Mouse (Mus musculus) heart, embryonic 12.5 days (tissue): Measurements from ENCODE around the gene Mafg. TPM values are rescaled to one million over a fixed set of nuclear protein-coding genes. Genes with fewer than 3 reads are reported as not detected.

Experiments
- ATAC-seq: fragments of 200-750 bp; cut with Nextera tagmentation; 2 replicates; pipeline ENCODE4 v1.8.0; 2017; ENCODE audit warnings: moderate TSS enrichment, moderate library complexity; ENCODE audit not compliant: insufficient number of reproducible peaks, low FRiP score
- H3K27ac ChIP-seq: fragments of 300-500 bp; sonication (generic); 2 replicates; pipeline ENCODE4 v1.5.1; 2016; ENCODE audit warnings: mild to moderate bottlenecking, moderate library complexity; ENCODE audit not compliant: poor library complexity, severe bottlenecking
- H3K27me3 ChIP-seq: fragments of 300-500 bp; sonication (generic); replicated peaks from 2 replicates; pipeline ENCODE4 v1.6.1; 2016; ENCODE audit warnings: mild to moderate bottlenecking, moderate library complexity
- H3K36me3 ChIP-seq: fragments of 300-500 bp; sonication (generic); 2 replicates; pipeline ENCODE4 v1.6.1; 2016; ENCODE audit warnings: mild to moderate bottlenecking, moderate library complexity
- H3K4me1 ChIP-seq: fragments of 300-500 bp; sonication (generic); replicated peaks from 2 replicates; pipeline ENCODE4 v1.6.1; 2016; ENCODE audit warnings: mild to moderate bottlenecking
- H3K4me2 ChIP-seq: fragments of 300-500 bp; sonication (generic); 2 replicates; pipeline ENCODE4 v1.6.1; 2016; ENCODE audit warnings: mild to moderate bottlenecking, moderate library complexity
- H3K4me3 ChIP-seq: fragments of 300-500 bp; sonication (generic); 2 replicates; pipeline ENCODE4 v1.5.1; 2016; ENCODE audit warnings: mild to moderate bottlenecking
- H3K9ac ChIP-seq: fragments of 300-500 bp; sonication (generic); 2 replicates; pipeline ENCODE4 v1.6.1; 2016; ENCODE audit warnings: mild to moderate bottlenecking, moderate library complexity
- H3K9me3 ChIP-seq: fragments of 300-500 bp; sonication (generic); replicated peaks from 2 replicates; pipeline ENCODE4 v1.6.1; 2016; ENCODE audit warnings: mild to moderate bottlenecking, moderate library complexity
- WGBS: fragments of 180-500 bp; shearing (Covaris S2); methylation state at CpG from one replicate; pipeline ENCODE4 v1.1.7; 2016; 5-methylcytosine and 5-hydroxymethylcytosine counted together
- polyA plus RNA-seq: library from polyadenylated mRNA; unstranded; fragments of >200 nt; fragmentation: Nextera tagmentation; extraction: Ambion mirVana; gene quantifications from 2 replicates; pipeline ENCODE4 v1.2.1, GENCODE M21; 2016

Gene Mafg
- polyA plus RNA-seq, 1 experiment from 2014 or later, result 31.5 TPM

- ATAC-seq, result no peak
- no peaks in the 10 kb centered on the region; the same call in 1 of the 2 replicates for H3K27me3 ChIP-seq
- H3K9me3 ChIP-seq, result no peaks in the 10 kb centered on the region
- H3K4me1 ChIP-seq, result peaks cover 33% of the 10 kb centered on the region
- WGBS, result 6% methylated on average over 45 of the region's 45 CpGs
- H3K4me2 ChIP-seq, result peak within 1 kb of the TSS; percentile 70
- H3K36me3 ChIP-seq, result peaks cover 72% of the 10 kb centered on the region
- peak within 1 kb of the TSS; percentile 70 for H3K9ac ChIP-seq
- peak within 1 kb of the TSS; percentile 56 for H3K27ac ChIP-seq
- H3K4me3 ChIP-seq, result peak within 1 kb of the TSS; percentile 43
Observed at GRCm38 (mm10) chr11:120608241-120609034, 25.0 kb downstream of the Mafg start, which contains the start of gene Npb. TSS of gene Npb (plus strand) at chr11:120608477.

DNA sequence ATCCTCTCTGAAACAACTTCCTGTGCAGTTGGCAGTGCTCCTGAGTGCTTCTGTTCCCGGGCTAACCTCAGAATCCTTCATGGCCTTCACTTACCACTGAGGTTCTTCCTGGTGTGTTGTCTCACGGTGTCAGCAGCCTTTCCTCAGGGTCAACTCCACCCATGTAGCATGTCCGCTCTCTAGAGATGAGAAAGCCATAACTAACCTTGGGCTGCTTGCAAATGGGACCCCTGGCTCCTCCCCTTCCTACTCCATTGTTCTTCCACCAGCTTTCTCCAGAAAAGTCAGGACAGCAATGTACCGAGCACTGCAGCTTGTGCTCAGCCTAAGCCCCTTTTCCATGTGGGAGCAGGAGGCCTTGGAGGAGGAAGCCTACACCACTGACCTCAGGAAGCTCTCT lies 26.6 kb downstream of the Mafg start:
- peaks cover 33% of the 10 kb centered on the region for H3K4me1 ChIP-seq
- 72% methylated on average over 4 of the region's 4 CpGs for WGBS
- H3K4me2 ChIP-seq, result no peak overlapping the region
- no peak for ATAC-seq
- H3K27ac ChIP-seq, result no peak overlapping the region
- H3K4me3 ChIP-seq, result no peak overlapping the region
- H3K9me3 ChIP-seq, result no peaks in the 10 kb centered on the region
- peaks cover 72% of the 10 kb centered on the region for H3K36me3 ChIP-seq
- no peak overlapping the region for H3K9ac ChIP-seq
- H3K27me3 ChIP-seq, result no peaks in the 10 kb centered on the region; the same call in 1 of the 2 replicates

DNA sequence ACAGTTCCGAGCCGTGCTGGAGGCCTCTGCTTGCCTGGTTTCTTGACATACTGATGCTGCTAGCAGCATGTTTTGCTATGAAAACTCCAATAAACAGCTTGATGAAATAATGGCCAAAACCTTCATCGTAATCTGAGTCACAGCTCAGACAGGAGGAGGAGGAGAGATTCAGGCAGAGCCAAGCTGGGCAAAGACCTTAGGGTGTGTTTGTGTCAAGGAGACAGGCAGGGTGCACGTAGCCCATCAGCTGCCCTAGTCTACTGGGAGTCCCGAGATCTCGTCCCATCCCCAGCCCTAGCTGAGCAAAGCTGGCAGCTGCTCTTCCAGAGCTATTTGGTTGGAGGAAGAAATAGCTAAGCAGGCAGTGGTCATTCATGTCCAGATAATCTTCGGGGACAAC lies 27.7 kb downstream of the Mafg start:
- Histone ChIP-seq H3K4me1 (peaks cover 33% of the 10 kb centered on the region), H3K4me2 (no peak overlapping the region), H3K27ac (no peak overlapping the region), H3K9me3 (no peaks in the 10 kb centered on the region), H3K27me3 (no peaks in the 10 kb centered on the region; the same call in 1 of the 2 replicates), H3K9ac (no peak overlapping the region), H3K4me3 (no peak overlapping the region), H3K36me3 (peaks cover 68% of the 10 kb centered on the region)
- 82% methylated on average over 7 of the region's 7 CpGs for WGBS
- ATAC-seq, result no peak

- H3K9me3 ChIP-seq, result no peaks in the 10 kb centered on the region
- no peaks in the 10 kb centered on the region for H3K27me3 ChIP-seq
- H3K4me3 ChIP-seq, result no peak overlapping the region
- peaks cover 27% of the 10 kb centered on the region for H3K4me1 ChIP-seq
- 80% methylated on average over 2 of the region's 2 CpGs for WGBS
- peaks cover 62% of the 10 kb centered on the region for H3K36me3 ChIP-seq
- no peak overlapping the region for H3K4me2 ChIP-seq
- no peak overlapping the region for H3K27ac ChIP-seq
- no peak overlapping the region for H3K9ac ChIP-seq
- ATAC-seq, result no peak
Observed at GRCm38 (mm10) chr11:120603545-120603944, 29.9 kb downstream of the Mafg start.

GRCm38 (mm10) chr11:120600716-120601115 lies 32.7 kb downstream of the Mafg start:
- Histone ChIP-seq H3K4me3 (no peak overlapping the region), H3K27ac (no peak overlapping the region), H3K9me3 (no peaks in the 10 kb centered on the region), H3K27me3 (no peaks in the 10 kb centered on the region), H3K36me3 (peaks cover 65% of the 10 kb centered on the region), H3K4me1 (peaks cover 23% of the 10 kb centered on the region), H3K9ac (no peak overlapping the region), H3K4me2 (no peak overlapping the region)
- no peak for ATAC-seq
- 90% methylated on average over 3 of the region's 3 CpGs for WGBS

- 45% methylated on average over 17 of the region's 17 CpGs for WGBS
- no peaks in the 10 kb centered on the region for H3K27me3 ChIP-seq
- no peak for ATAC-seq
- peaks cover 24% of the 10 kb centered on the region for H3K4me1 ChIP-seq
- no peaks in the 10 kb centered on the region for H3K9me3 ChIP-seq
- peaks cover 64% of the 10 kb centered on the region for H3K36me3 ChIP-seq
- H3K4me2 ChIP-seq, result peak overlapping the region; percentile 100
- H3K27ac ChIP-seq, result peak overlapping the region; percentile 69
- peak overlapping the region; percentile 100 for H3K9ac ChIP-seq
- H3K4me3 ChIP-seq, result peak overlapping the region; percentile 100
Observed at GRCm38 (mm10) chr11:120598990-120599549, 34.3 kb downstream of the Mafg start.

GRCm38 (mm10) chr11:120598283-120598989 lies 35.0 kb downstream of the Mafg start, which contains the start of the genes Alyref and Anapc11:
TSS of gene Alyref (minus strand) at chr11:120598365.
TSS of gene Anapc11 (plus strand) at chr11:120598421.
- no peaks in the 10 kb centered on the region for H3K27me3 ChIP-seq
- peaks cover 64% of the 10 kb centered on the region for H3K36me3 ChIP-seq
- peak within 1 kb of the TSS; percentile 100 for H3K9ac ChIP-seq
- peaks cover 24% of the 10 kb centered on the region for H3K4me1 ChIP-seq
- peak within 1 kb of the TSS; percentile 100 for H3K4me2 ChIP-seq
- WGBS, result under 1% methylated on average over 88 of the region's 88 CpGs
- peak within 1 kb of the TSS; percentile 100 for H3K4me3 ChIP-seq
- peak within 1 kb of the TSS; percentile 91 for H3K27ac ChIP-seq
- peak; percentile 98 for ATAC-seq
- no peaks in the 10 kb centered on the region for H3K9me3 ChIP-seq

DNA sequence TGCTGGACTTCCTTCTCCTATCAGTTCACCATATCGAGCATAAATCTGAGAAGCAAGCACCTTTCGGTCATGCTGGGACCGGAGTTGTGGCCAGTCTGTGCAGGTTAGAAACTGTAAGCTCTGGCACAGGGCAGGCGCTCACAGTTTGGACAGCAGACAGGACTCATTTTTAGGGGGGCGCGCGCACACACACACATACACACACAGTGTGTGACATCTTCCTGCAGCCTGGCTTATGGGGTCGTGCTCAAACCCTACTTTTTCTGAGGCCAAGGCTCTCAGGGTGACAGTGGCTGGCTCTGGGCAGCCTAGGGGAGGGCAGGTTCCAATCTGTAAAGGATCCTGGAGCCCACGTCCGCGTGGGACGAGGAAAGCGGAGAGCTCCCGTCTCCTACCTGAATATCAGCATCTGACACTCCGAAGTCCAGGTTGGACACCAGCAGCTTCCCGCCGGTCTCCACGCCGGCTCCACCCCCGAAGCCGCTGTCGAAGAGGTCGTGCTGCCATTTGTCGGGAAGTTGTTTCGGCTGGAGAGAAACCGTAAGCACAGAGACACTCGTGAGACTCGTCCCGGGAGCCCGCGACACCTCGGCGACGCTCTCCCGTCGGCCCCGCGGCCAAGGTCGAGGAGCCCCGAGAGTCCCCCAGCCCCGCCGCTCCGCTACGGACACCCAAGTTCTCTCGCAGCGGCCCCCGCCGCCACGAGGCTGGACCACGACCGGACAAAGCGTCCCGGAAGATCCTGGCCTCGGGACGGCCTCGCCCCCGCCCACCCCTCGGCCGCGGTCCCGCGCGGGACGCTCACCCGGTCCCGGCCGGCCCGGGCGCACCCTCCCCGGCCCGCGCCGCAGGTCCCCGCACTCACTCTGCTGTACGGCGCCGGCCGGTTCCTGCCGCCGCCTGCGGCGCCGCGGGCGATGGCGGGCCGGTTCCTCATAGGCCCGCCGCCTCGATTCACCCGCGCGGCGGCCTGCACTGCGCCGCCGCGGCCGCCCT lies 35.9 kb downstream of the Mafg start:
- Histone ChIP-seq H3K4me3 (peak overlapping the region; percentile 100), H3K4me2 (peak overlapping the region; percentile 100), H3K36me3 (peaks cover 62% of the 10 kb centered on the region), H3K9ac (peak overlapping the region; percentile 100), H3K27me3 (no peaks in the 10 kb centered on the region), H3K9me3 (no peaks in the 10 kb centered on the region), H3K4me1 (peaks cover 24% of the 10 kb centered on the region), H3K27ac (peak overlapping the region; percentile 91)
- peak; percentile 49 for ATAC-seq
- WGBS, result 5% methylated on average over 99 of the region's 99 CpGs

- H3K27me3 ChIP-seq, result no peaks in the 10 kb centered on the region
- no peak overlapping the region for H3K27ac ChIP-seq
- 78% methylated on average over 6 of the region's 6 CpGs for WGBS
- no peak overlapping the region for H3K9ac ChIP-seq
- ATAC-seq, result no peak
- no peaks in the 10 kb centered on the region for H3K4me1 ChIP-seq
- no peaks in the 10 kb centered on the region; the same call in 1 of the 2 replicates for H3K9me3 ChIP-seq
- H3K36me3 ChIP-seq, result peaks cover 92% of the 10 kb centered on the region
- H3K4me2 ChIP-seq, result no peak overlapping the region
- H3K4me3 ChIP-seq, result no peak overlapping the region
Observed at GRCm38 (mm10) chr11:120588531-120588930, 44.9 kb downstream of the Mafg start.

DNA sequence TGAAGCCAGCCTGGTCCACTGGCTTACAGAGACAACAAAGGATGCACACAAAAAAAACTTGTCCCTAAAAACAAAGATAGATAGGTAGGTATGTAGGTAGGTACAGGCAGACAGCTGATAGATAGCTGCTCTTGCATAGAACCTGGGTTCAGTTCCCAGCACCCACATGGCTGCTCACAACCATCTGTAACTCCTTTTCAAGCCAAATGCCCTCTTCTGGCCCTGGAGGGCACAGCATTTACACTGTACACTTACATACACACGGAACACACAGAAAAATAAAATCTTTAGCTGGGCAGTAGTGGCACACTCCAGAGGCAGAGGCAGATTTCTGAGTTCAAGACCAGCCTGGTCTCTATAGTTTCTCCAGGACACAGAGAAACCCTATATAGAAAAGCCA lies 49.5 kb downstream of the Mafg start:
- no peak overlapping the region for H3K4me3 ChIP-seq
- H3K4me2 ChIP-seq, result no peak overlapping the region
- WGBS, result 92% methylated on average over 1 of the region's 1 CpGs
- no peak for ATAC-seq
- peaks cover 24% of the 10 kb centered on the region for H3K4me1 ChIP-seq
- no peak overlapping the region for H3K9ac ChIP-seq
- no peak overlapping the region for H3K27ac ChIP-seq
- H3K9me3 ChIP-seq, result no peaks in the 10 kb centered on the region; the same call in 1 of the 2 replicates
- peaks cover 64% of the 10 kb centered on the region for H3K36me3 ChIP-seq
- no peaks in the 10 kb centered on the region for H3K27me3 ChIP-seq
